Mouse (Mus musculus) CH12.LX (cell line): ENCODE measurements around the gene Siglecf.

Experiments
- E2F4 ChIP-seq: IDR thresholded peaks from 2 replicates; pipeline ENCODE4 v1.6.1; 2011; ENCODE audit warnings: low read depth, low read length, improper control_type of control experiment; ENCODE audit not compliant: insufficient replicate concordance
- EP300 ChIP-seq: IDR thresholded peaks from 2 replicates; pipeline ENCODE4 v1.6.1; 2011; ENCODE audit warnings: low read length, improper control_type of control experiment
- JUND ChIP-seq: conservative IDR thresholded peaks from 2 replicates; pipeline ENCODE4 v1.6.1; 2011; ENCODE audit warnings: low read depth, low read length, improper control_type of control experiment
- MAX ChIP-seq: IDR thresholded peaks from 2 replicates; pipeline ENCODE4 v1.6.1; 2011; ENCODE audit warnings: low read length, improper control_type of control experiment
- NRF1 ChIP-seq: IDR thresholded peaks from 2 replicates; pipeline ENCODE4 v1.6.1; 2014; ENCODE audit warnings: low read depth, mild to moderate bottlenecking, inconsistent platforms, low read length, improper control_type of control experiment, moderate library complexity
- PAX5 ChIP-seq: IDR thresholded peaks from 2 replicates; pipeline ENCODE4 v1.6.1; 2012; ENCODE audit warnings: low read length, inconsistent platforms, mixed read lengths
- POLR2AphosphoS2 ChIP-seq: IDR thresholded peaks from 2 replicates; pipeline ENCODE4 v1.6.1; 2011; ENCODE audit warnings: low read depth, low read length, improper control_type of control experiment

GRCm38 (mm10) chr7:43353758-43354157 is 2.6 kb downstream of the Siglecf start:
- no peak for TF ChIP-seq NRF1
- TF ChIP-seq EP300: no peak
- no peak for TF ChIP-seq POLR2AphosphoS2
- no peak for TF ChIP-seq JUND
- no peak for TF ChIP-seq E2F4
- no peak for TF ChIP-seq MAX
- no peak for TF ChIP-seq PAX5
